8 mouse cellular contexts compared by ENCODE assay signal in genomic region chr3:128519913-128520316, GRCm38 (mm10).
DNase-seq lines count a peak whose midpoint lies in the region; ATAC-seq and TF ChIP-seq lines count a peak whose summit lies in the region.

No protein-coding gene starts in this region.

- no peaks in the 10 kb centered on the region for H3K9me3 ChIP-seq in lung, embryonic 16.5 days (ENCODE audit: control insufficient read depth, low read length)
- H3K9me3 ChIP-seq in forebrain, embryonic 15.5 days, result no peaks in the 10 kb centered on the region
- H3K9me3 ChIP-seq in intestine, postnatal 0 days (ENCODE audit: control insufficient read depth), result no peaks in the 10 kb centered on the region
- no peaks in the 10 kb centered on the region for H3K9me3 ChIP-seq in midbrain, embryonic 14.5 days (ENCODE audit: control insufficient read depth, low read length)
- H3K9me3 ChIP-seq in kidney, embryonic 14.5 days (ENCODE audit: control insufficient read depth, low read length), result no peaks in the 10 kb centered on the region

- H3K27me3 ChIP-seq in lung, embryonic 16.5 days (ENCODE audit: control insufficient read depth, insufficient read depth, low read depth, low read length), result no peaks in the 10 kb centered on the region
- H3K27me3 ChIP-seq in forebrain, embryonic 15.5 days, result no peaks in the 10 kb centered on the region
- no peaks in the 10 kb centered on the region for H3K27me3 ChIP-seq in intestine, postnatal 0 days (replicated peaks; ENCODE audit: control insufficient read depth, insufficient read depth, low read length)
- H3K27me3 ChIP-seq in midbrain, embryonic 14.5 days (ENCODE audit: control insufficient read depth, insufficient read depth, low read length), result no peaks in the 10 kb centered on the region
- H3K27me3 ChIP-seq in kidney, embryonic 14.5 days (ENCODE audit: control insufficient read depth, insufficient read depth, low read length), result no peaks in the 10 kb centered on the region

- H3K4me3 ChIP-seq in lung, embryonic 16.5 days (ENCODE audit: low read length), result 0 out of 2 replicates have a peak overlapping the region, but pooled peaks have one; percentile 5
- H3K4me3 ChIP-seq in forebrain, embryonic 15.5 days, result peak overlapping the region; percentile 24
- H3K4me3 ChIP-seq in intestine, postnatal 0 days (ENCODE audit: low read depth, low read length), result no peak overlapping the region
- H3K4me3 ChIP-seq in midbrain, embryonic 14.5 days (replicated peaks; ENCODE audit: low read depth, low read length), result no peak overlapping the region
- no peak overlapping the region for H3K4me3 ChIP-seq in kidney, embryonic 14.5 days (ENCODE audit: low read length)

- H3K36me3 ChIP-seq in lung, embryonic 16.5 days (ENCODE audit: control insufficient read depth, insufficient read depth, low read length), result no peaks in the 10 kb centered on the region
- H3K36me3 ChIP-seq in forebrain, embryonic 15.5 days, result no peaks in the 10 kb centered on the region
- no peaks in the 10 kb centered on the region for H3K36me3 ChIP-seq in intestine, postnatal 0 days (ENCODE audit: control insufficient read depth, insufficient read depth)
- no peaks in the 10 kb centered on the region for H3K36me3 ChIP-seq in midbrain, embryonic 14.5 days (ENCODE audit: control insufficient read depth, insufficient read depth, low read length)
- H3K36me3 ChIP-seq in kidney, embryonic 14.5 days (ENCODE audit: control insufficient read depth, insufficient read depth, low read length), result no peaks in the 10 kb centered on the region

- H3K4me1 ChIP-seq in lung, embryonic 16.5 days (replicated peaks; ENCODE audit: control insufficient read depth, insufficient read depth, low read length), result no peaks in the 10 kb centered on the region
- H3K4me1 ChIP-seq in forebrain, embryonic 15.5 days, result peaks cover 19% of the 10 kb centered on the region
- no peaks in the 10 kb centered on the region for H3K4me1 ChIP-seq in intestine, postnatal 0 days (replicated peaks; ENCODE audit: control insufficient read depth, insufficient read depth, low read length)
- H3K4me1 ChIP-seq in midbrain, embryonic 14.5 days (ENCODE audit: control insufficient read depth, insufficient read depth, low read length), result peaks cover 13% of the 10 kb centered on the region
- 0 out of 2 replicates have a peak, but pooled peaks cover 2% of the 10 kb centered on the region for H3K4me1 ChIP-seq in kidney, embryonic 14.5 days (ENCODE audit: control insufficient read depth, insufficient read depth, low read length)

- no peak for TF ChIP-seq CTCF in intestine, postnatal 0 days (IDR thresholded peaks at IDR 0.05; ENCODE audit: low read depth)

- H3K9ac ChIP-seq in lung, embryonic 16.5 days (ENCODE audit: low read length), result no peak overlapping the region
- H3K9ac ChIP-seq in forebrain, embryonic 15.5 days (replicated peaks), result no peak overlapping the region
- no peak overlapping the region for H3K9ac ChIP-seq in intestine, postnatal 0 days (ENCODE audit: low read depth, low read length)
- no peak overlapping the region for H3K9ac ChIP-seq in midbrain, embryonic 14.5 days (replicated peaks; ENCODE audit: low read length)
- H3K9ac ChIP-seq in kidney, embryonic 14.5 days (ENCODE audit: low read depth, low read length), result no peak overlapping the region

- no peak for DNase-seq in lung, postnatal 36 days
- DNase-seq in midbrain, embryonic 14.5 days, result peak; percentile 76
- no peak for DNase-seq in spleen, postnatal 36 days (ENCODE audit: low spot score in 2 of 2)
- no peak for DNase-seq in ovary, postnatal 36 days (ENCODE audit: low spot score)

- H3K4me2 ChIP-seq in lung, embryonic 16.5 days (ENCODE audit: low read depth, low read length), result peak overlapping the region; percentile 44
- H3K4me2 ChIP-seq in forebrain, embryonic 15.5 days (replicated peaks), result peak overlapping the region; percentile 42
- peak overlapping the region; percentile 31; the same call in 1 of the 2 replicates for H3K4me2 ChIP-seq in intestine, postnatal 0 days (replicated peaks; ENCODE audit: low read depth)
- H3K4me2 ChIP-seq in midbrain, embryonic 14.5 days (ENCODE audit: low read length), result peak overlapping the region; percentile 39
- H3K4me2 ChIP-seq in kidney, embryonic 14.5 days (replicated peaks; ENCODE audit: low read depth, low read length), result no peak overlapping the region; the same call in 1 of the 2 replicates

- WGBS in lung, embryonic 16.5 days, result 36% methylated on average over 6 of the region's 6 CpGs
- 4% methylated on average over 6 of the region's 6 CpGs for WGBS in forebrain, embryonic 15.5 days
- WGBS in intestine, postnatal 0 days, result 53% methylated on average over 6 of the region's 6 CpGs
- 6% methylated on average over 6 of the region's 6 CpGs for WGBS in midbrain, embryonic 14.5 days
- 59% methylated on average over 6 of the region's 6 CpGs for WGBS in kidney, embryonic 14.5 days

- ATAC-seq in lung, embryonic 16.5 days (ENCODE audit: low read depth), result peak; percentile 43; the same call in 1 of the 2 replicates
- ATAC-seq in forebrain, embryonic 15.5 days (replicated peaks), result peak; percentile 67
- no peak for ATAC-seq in intestine, postnatal 0 days
- peak; percentile 68; the same call in 1 of the 2 replicates for ATAC-seq in midbrain, embryonic 14.5 days (ENCODE audit: low FRiP score, low TSS enrichment)
- ATAC-seq in kidney, embryonic 14.5 days (ENCODE audit: low FRiP score, low TSS enrichment), result no peak

- H3K27ac ChIP-seq in lung, embryonic 16.5 days (ENCODE audit: low read length), result no peak overlapping the region
- H3K27ac ChIP-seq in forebrain, embryonic 15.5 days (replicated peaks), result peak overlapping the region; percentile 76
- no peak overlapping the region for H3K27ac ChIP-seq in intestine, postnatal 0 days (ENCODE audit: low read depth, low read length)
- no peak overlapping the region for H3K27ac ChIP-seq in midbrain, embryonic 14.5 days (replicated peaks; ENCODE audit: low read depth, low read length)
- no peak overlapping the region for H3K27ac ChIP-seq in kidney, embryonic 14.5 days (ENCODE audit: low read depth, low read length)

Comparison
In these comparisons a context has a peak if more than half of its experiments do, and no peak if none do; other contexts are left out.
1. ATAC-seq: peak in lung, embryonic 16.5 days (single experiment), forebrain, embryonic 15.5 days (single experiment) and midbrain, embryonic 14.5 days (single experiment); none in intestine, postnatal 0 days (single experiment) and kidney, embryonic 14.5 days (single experiment).
2. H3K4me3 ChIP-seq: peak in lung, embryonic 16.5 days (single experiment) and forebrain, embryonic 15.5 days (single experiment); none in intestine, postnatal 0 days (single experiment), midbrain, embryonic 14.5 days (single experiment) and kidney, embryonic 14.5 days (single experiment).